Mouse (Mus musculus): Measurements from ENCODE around the gene Med27.

Med27 gene

DNA sequence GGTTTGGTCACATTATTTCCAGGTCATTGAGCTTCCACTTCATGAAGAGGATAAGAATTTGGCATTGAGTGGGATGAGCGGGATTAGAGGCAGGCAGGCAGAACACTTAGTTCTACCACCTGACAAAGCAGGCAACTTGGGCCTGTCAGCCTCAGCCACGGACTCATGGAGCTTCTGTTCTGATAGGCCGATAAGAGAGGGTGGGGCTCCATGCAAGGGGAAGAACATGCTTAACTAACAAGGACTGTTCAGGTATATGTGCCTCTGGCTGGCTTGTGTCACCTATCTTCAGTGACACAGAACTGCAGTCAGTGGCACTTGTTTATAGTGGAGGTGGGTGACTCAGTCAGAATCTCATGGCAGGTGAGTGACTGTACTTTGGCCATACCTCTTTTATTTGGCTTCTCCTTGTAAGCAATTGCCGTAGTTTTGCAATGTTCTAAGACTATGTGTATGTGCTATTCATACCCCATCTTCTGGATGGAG is 126.4 kb downstream of the Med27 start:
- no peak for DNase-seq (ENCODE audit: low read depth)

- no peak for DNase-seq (ENCODE audit: low read depth)
Observed at GRCm38 (mm10) chr2:29473907-29474306, 127.3 kb downstream of the Med27 start.

- DNase-seq (ENCODE audit: low read depth), result no peak
Observed at GRCm38 (mm10) chr2:29476702-29477101, 130.1 kb downstream of the Med27 start.

DNA sequence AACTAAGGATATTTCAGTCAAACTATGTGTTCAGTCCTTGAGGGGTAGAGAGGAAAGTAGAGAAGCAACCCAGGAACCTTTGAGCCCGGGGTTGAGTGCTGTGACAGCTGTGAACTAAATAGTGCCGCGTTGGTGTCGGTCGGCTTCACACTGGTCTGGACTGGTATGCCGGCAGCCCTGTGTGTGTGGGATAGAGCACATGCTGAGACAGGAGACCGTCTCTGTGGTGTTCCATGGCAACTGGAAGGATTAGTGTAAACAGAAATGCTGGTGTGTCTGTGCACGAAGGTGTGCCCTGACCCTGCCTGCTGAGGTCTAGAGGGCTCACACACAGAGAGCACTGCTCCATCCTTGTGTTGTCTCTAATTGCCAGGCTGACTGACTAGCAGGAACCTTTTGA is 135.2 kb downstream of the Med27 start:
- no peak for DNase-seq (ENCODE audit: low read depth)

DNA sequence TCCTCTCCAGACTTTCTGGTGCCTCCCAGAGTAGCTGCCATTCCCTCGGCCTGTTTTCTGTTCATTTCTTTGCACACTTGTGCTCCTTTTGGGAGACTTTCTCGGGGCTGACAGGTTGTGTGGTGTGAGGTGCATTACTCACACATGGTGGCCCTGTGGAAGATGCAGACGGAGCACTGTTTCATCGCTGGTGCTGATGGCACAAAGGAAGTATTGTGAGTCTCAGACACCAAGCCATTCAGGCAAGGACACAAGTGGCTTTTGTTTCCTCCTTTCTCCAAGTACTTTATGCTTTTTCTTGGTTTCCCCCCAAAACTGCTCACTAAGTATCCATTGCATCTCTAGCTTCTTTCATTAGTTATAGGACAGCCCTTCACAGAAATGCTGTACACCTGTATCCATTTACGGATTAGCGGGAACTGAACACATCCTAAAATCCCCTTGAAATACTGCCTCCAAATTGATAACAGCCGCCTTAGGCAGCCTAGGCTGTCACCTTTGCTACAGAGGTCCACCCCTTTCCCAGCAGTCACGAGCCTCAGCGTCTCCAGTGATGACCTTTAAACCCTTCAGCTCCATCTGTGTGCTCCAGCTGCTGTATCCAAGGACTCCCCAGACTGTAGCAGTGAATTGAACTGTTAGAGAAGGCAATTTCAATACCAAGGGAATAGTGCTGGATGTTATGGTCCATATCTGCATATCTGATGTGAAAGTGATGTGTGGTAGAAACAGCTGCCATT is 136.5 kb downstream of the Med27 start:
- no peak for DNase-seq (ENCODE audit: low read depth)

DNA sequence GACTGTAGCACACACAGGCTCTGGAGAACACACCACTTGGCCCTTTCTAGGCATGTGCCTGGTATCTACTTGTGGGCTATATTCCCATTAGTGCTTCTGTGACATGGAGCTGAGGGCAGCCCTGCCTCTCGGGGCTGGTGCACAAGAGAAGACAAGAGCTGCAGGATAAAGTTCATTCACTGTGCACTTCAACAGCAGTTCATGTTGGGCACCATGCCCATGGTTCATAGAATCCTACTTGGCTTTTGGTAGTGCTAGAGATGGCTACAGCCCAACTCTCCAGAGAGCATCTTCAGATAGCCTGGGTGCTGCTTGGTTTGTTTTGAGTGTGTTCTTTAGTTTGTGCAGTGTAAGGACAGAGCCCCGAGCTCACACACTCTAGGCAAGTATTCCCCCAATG is 138.9 kb downstream of the Med27 start:
- DNase-seq (ENCODE audit: low read depth), result no peak

- DNase-seq (ENCODE audit: low read depth), result no peak
Observed at GRCm38 (mm10) chr2:29486491-29486890, 139.9 kb downstream of the Med27 start.

GRCm38 (mm10) chr2:29487652-29488051 is 141.0 kb downstream of the Med27 start:
- no peak for DNase-seq (ENCODE audit: low read depth)

- no peak for DNase-seq (ENCODE audit: low read depth)
Observed at GRCm38 (mm10) chr2:29488379-29489236, 142.0 kb downstream of the Med27 start.

DNA sequence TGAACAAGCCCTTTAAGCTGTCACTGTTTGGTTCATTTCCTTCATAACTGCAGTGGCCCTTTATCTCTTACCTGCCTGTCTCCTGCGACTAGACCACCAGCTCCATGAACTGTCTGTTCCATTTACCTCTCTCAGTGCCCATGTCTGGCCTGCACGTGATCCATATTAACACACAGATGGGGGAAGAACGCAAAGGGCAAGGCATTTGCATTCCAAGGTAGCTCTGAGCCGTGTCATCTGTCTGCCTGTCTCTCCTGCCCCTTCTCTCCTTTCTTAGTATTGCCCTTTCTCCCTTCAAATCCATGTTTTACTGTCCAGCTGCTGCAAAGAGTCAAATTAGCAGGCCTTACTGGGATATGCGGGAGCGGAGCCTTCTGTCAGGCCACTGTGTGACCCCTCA is 145.0 kb downstream of the Med27 start:
- no peak for DNase-seq (ENCODE audit: low read depth)

DNA sequence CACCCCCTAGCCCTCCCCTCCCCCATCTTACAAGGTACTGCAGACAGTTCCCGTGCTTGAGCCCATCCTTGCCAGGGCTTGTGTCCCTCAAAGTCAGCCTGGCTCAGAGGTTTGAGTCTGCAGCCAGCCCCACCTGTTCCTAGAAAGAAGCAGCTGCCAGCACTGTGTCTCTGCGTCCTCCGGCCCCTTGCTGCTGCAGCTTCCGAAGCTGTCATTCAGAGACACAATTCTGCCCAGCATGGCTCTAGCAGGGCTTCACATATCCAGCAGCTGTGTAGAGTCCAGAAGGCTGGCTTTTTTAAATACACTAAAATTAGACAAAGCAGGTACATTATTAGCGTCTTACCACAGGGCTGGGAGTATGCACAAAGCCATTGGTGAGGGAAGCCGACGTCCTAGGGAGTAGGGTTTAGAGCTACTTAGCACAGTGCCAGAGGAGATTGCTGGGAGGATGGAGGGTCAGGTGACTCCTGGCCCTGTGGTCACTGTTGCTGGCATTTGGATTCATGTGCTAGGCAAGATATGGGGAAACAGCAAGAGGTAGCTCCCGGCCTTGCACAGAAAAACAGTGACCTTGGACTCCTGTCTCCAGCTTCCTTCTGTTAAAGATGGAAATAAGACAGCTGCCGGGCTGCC is 146.9 kb downstream of the Med27 start:
- DNase-seq (ENCODE audit: low read depth), result no peak

- no peak for DNase-seq (ENCODE audit: low read depth)
Observed at GRCm38 (mm10) chr2:29495271-29495670, 148.7 kb downstream of the Med27 start.

- no peak for DNase-seq (ENCODE audit: low read depth)
Observed at GRCm38 (mm10) chr2:29500601-29501350, 154.2 kb downstream of the Med27 start.

DNA sequence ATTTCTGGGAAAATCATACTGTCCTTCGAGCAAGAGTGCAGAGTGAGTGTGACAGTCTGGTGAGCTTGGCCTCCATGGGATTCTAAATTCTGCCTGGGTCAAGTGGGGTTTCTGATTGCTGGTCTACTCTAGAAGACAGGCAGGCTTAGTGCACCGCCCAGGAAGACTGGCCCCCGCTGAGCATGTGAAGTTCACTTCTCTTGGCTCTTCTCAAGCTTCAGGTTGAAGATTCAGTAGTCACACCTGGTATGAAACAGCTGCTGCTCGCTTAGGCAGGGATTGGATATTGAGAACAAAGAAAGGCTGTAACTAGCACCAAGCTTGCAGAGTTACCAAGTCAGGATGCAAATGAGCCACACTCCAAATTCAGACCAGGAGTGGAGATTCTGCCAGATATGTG is 154.8 kb downstream of the Med27 start:
- DNase-seq (ENCODE audit: low read depth), result no peak

DNA sequence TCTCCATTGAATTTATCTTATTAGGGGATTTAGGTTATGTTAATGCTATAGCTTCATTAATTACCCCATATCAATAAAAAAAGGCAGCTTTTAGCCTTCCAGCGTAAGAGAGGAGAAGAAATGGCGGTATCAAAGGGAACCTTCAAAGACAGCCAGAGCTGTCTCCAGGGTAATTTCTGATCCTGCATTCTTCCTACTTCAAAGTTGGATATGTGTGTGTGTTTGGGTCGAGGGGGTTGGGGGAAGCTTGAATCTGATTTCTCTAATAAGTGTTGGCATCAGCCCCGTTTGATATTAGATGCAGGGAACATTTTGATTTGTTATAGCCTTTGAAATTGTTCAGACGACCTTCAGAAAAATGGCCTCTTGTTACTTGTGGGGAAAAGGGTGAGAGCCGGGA is 158.2 kb downstream of the Med27 start:
- no peak for DNase-seq (ENCODE audit: low read depth)

- no peak for DNase-seq (ENCODE audit: low read depth)
Observed at GRCm38 (mm10) chr2:29506411-29506810, 159.8 kb downstream of the Med27 start.

- no peak for DNase-seq (ENCODE audit: low read depth)
Observed at GRCm38 (mm10) chr2:29513131-29513530, 166.5 kb downstream of the Med27 start.

DNA sequence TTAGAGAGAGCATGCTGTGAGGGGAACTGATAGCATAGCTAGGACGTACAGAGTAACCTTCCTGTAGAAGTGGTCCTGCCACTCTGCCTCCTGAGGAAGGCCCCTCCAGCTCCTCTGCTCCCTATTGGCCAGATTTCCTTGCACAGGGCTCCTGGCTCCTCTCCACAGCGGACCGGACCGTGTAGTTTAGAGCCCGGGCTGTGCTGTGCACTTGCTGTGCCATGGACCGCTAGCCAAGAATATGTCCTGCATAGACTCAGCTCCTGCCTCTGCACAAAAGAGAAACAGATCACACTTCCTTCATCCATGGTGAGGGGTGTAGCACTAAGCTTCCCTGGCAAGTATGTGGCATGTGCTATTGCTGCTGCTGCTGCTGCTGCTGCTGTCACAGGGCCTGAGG is 168.2 kb downstream of the Med27 start:
- DNase-seq (ENCODE audit: low read depth), result no peak

- no peak for DNase-seq (ENCODE audit: low read depth)
Observed at GRCm38 (mm10) chr2:29515831-29516447, 169.3 kb downstream of the Med27 start.

GRCm38 (mm10) chr2:29516621-29517170 is 170.1 kb downstream of the Med27 start:
- no peak for DNase-seq (ENCODE audit: low read depth)

DNA sequence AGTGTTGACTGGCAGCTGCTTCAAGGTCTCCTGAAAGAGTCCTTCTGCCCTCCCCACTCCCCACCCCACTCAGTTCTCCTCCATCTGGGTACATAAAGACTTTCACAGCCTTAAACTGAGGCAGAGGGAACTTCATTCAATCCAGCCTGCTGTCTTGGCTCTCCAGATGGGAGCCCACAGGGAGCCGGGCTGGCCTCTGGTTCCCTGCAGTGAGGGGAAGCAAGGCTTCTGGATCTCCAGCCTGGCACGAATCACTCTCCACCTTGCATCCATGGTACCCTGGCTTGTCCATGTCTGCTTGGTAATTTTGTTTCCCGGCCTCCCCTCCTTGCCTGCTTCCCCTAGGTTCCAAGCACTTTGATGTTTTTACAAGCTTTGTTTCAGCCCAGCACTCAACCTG is 172.8 kb downstream of the Med27 start:
- DNase-seq (ENCODE audit: low read depth), result no peak

Measured in induced T-regulatory cell, adult 2 months (primary cell).